Mouse (Mus musculus): ENCODE results near the gene Tmem132b.

DNA sequence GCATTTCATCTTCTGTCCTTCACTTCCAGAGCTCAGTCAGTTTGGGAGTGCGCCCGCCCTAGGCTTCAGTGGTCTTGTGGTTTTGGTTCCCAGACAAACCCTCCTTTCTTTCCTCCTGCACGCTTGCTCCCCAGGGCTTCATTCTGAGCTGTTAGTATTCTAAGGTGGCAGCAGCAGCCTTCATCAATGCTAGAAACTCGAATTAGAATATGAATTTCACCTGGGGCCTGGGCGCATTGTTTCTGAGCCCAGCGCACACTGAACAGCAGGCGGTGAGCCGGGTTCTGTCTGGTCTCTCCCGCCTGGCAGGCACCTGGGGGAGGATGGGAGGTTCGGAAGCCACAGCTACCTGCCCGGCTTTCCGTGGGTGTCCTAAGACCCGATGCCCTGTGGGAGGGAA lies 14.7 kb downstream of the Tmem132b start:
- no peak for TF ChIP-seq CTCF (conservative IDR thresholded peaks at IDR 0.05; ENCODE audit: insufficient read depth, insufficient read length, low read depth, low read length)
- TF ChIP-seq POLR2A (IDR thresholded peaks at IDR 0.05; ENCODE audit: low read depth, low read length), result no peak
